ENCODE assay signal across 25 mouse cellular contexts in the genomic region with DNA sequence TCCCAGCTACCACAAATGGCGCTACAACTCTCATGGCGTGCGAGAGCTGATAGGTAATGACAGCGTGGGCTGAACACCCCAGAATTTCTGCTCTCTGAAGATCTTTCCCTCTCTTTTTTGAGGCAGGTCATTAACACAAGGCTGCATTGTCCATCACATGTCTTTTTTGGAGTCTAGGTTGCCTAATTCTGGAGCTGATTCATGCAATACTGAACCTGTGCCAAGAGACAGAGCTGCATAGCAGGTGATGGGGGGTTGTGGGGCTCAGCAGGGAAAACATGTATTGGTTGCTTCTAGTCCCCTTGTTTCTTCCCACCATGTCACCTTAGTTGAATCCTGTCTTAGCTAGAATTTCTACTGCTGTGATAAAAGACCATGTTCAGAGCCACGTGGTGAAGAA. TPM values are rescaled to one million over a fixed set of nuclear protein-coding genes. Genes with fewer than 3 reads are reported as not detected.
"Had no signal": no experiment of that assay in that cellular context is flagged by ENCODE, and none has a peak within 500 bp of the region (broad histone marks: within the 10 kb centered on the region; RNA-seq: fewer than 3 reads in every experiment).

No protein-coding gene starts in this region.

- H3K9ac ChIP-seq: lung, embryonic 15.5 days; midbrain, embryonic 13.5 days; midbrain, embryonic 15.5 days; neural tube, embryonic 12.5 days; stomach, embryonic 15.5 days had no signal

- H3K4me2 ChIP-seq: lung, embryonic 15.5 days; midbrain, embryonic 11.5 days; midbrain, embryonic 13.5 days; midbrain, embryonic 15.5 days; neural tube, embryonic 12.5 days; stomach, embryonic 15.5 days had no signal

- H3K9me3 ChIP-seq: lung, embryonic 15.5 days; megakaryocyte, embryonic 14.5 days; midbrain, embryonic 13.5 days; midbrain, embryonic 15.5 days; neural tube, embryonic 12.5 days; stomach, embryonic 15.5 days had no signal

- H3K27me3 ChIP-seq: lung, embryonic 15.5 days; megakaryocyte, embryonic 14.5 days; midbrain, embryonic 13.5 days; midbrain, embryonic 15.5 days; neural tube, embryonic 12.5 days; stomach, embryonic 15.5 days had no signal

- ATAC-seq: lung, postnatal 0 days; midbrain, embryonic 13.5 days; midbrain, embryonic 15.5 days had no signal

- H3K4me3 ChIP-seq: lung, embryonic 15.5 days; megakaryocyte, embryonic 14.5 days; midbrain, embryonic 13.5 days; midbrain, embryonic 15.5 days; neural tube, embryonic 12.5 days; stomach, embryonic 15.5 days had no signal

- H3K4me1 ChIP-seq: lung, embryonic 15.5 days; megakaryocyte, embryonic 14.5 days; midbrain, embryonic 13.5 days; midbrain, embryonic 15.5 days; neural tube, embryonic 12.5 days; stomach, embryonic 15.5 days had no signal

- H3K27ac ChIP-seq: lung, embryonic 15.5 days; macrophage; midbrain, embryonic 13.5 days; midbrain, embryonic 15.5 days; neural tube, embryonic 12.5 days; stomach, embryonic 15.5 days; stomach, postnatal 0 days had no signal

- DNase-seq: lung, adult 2 months; lung, postnatal 14 days; lung, postnatal 36 days; right cerebral cortex, postnatal 14 days; thymus, adult 2 months; thymus, postnatal 25 days; thymus, postnatal 4 days had no signal

RNA-seq across cellular contexts. Expression of gene Gm28038, which starts 44.5 kb away (rescaled TPM):
- total RNA-seq: megakaryocyte progenitor cell, adult 5-6 weeks; midbrain, postnatal 0 days; monocyte, adult 5-6 weeks; neutrophil, adult 5-6 weeks had no signal
- polyA plus RNA-seq: lung, adult 2 months; lung, embryonic 15.5 days; lung, postnatal 0 days; midbrain, embryonic 11.5 days; midbrain, embryonic 13.5 days; midbrain, embryonic 15.5 days; midbrain, postnatal 0 days; neural tube, embryonic 12.5 days; neural tube, embryonic 14.5 days; spleen, adult 2 months; stomach, embryonic 15.5 days; stomach, postnatal 0 days; testis, adult 2 months; thymus, adult 2 months; urinary bladder, adult 2 months had no signal
